Mouse (Mus musculus): ENCODE results near the gene Vps18. TPM values are rescaled to one million over a fixed set of nuclear protein-coding genes. Genes with fewer than 3 reads are reported as not detected.

The Vps18 gene
- polyA plus RNA-seq, 1 experiment from 2014 or later, result 28.2 TPM

DNA sequence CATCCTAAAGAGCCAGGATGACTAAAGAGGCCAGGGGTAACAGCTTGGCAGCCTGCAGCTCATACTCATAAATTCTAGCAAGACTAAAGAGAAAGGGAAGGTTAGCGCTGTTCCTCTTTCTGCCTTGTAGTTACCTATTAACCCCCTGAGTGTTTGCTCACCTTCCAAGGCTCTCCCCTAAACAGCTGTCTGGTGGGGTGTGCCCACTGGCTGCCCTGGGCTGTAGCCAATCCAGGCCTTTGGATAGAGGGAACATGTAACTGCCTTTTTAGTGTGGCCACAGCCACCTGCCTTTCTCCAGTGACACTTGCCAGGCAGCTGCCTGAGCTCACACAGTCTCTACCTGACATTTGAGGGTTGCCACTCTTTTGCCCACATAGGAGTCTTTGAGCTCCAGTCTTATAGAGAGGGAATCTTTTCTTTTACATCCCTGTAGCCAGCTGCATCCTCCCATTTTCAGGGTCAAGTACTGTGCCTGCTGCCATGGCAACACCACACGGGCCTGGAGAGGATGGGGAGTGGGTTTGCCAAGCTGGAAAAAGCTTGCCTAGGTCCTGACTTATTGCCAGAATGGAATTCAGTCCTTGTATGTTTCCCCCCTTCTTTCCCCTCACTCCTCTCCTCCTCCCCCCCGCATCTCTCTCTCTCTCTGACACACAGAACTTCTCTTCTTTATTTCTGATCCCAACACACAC lies 40.7 kb downstream of the Vps18 start:
- 41% methylated on average over 3 of the region's 3 CpGs for WGBS
- Histone ChIP-seq H3K4me1 (ENCODE audit: control insufficient read depth, insufficient read depth, low read depth, low read length) (peaks cover 34% of the 10 kb centered on the region), H3K9me3 (ENCODE audit: control insufficient read depth, low read length) (no peaks in the 10 kb centered on the region), H3K4me2 (ENCODE audit: low read length) (no peak overlapping the region), H3K27ac (ENCODE audit: low read depth, low read length) (peak overlapping the region; percentile 27; the same call in 1 of the 2 replicates), H3K36me3 (ENCODE audit: control insufficient read depth, insufficient read depth, low read length) (no peaks in the 10 kb centered on the region), H3K27me3 (replicated peaks; ENCODE audit: control insufficient read depth, insufficient read depth, low read length) (peaks cover 46% of the 10 kb centered on the region), H3K4me3 (ENCODE audit: low read length) (no peak overlapping the region), H3K9ac (ENCODE audit: low read depth, low read length) (no peak overlapping the region)
- ATAC-seq, result peak; percentile 35; the same call in 1 of the 2 replicates

DNA sequence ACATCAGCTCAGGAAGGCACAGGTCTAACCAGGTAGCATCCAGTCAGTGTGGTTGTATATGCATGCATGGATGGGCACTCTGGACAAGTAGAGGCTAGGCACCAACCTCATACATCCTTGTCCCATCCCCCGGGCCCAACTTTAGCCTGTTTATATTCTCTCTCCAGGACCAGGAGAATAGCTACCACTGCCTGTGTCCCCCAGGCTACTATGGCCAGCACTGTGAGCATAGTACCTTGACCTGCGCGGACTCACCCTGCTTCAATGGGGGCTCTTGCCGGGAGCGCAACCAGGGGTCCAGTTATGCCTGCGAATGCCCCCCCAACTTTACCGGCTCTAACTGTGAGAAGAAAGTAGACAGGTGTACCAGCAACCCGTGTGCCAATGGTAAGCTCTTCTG lies 42.3 kb downstream of the Vps18 start:
- Histone ChIP-seq H3K4me3 (ENCODE audit: low read length) (no peak overlapping the region), H3K36me3 (ENCODE audit: control insufficient read depth, insufficient read depth, low read length) (no peaks in the 10 kb centered on the region), H3K9ac (ENCODE audit: low read depth, low read length) (no peak overlapping the region), H3K9me3 (ENCODE audit: control insufficient read depth, low read length) (no peaks in the 10 kb centered on the region), H3K27me3 (replicated peaks; ENCODE audit: control insufficient read depth, insufficient read depth, low read length) (peaks cover 42% of the 10 kb centered on the region), H3K27ac (ENCODE audit: low read depth, low read length) (no peak overlapping the region), H3K4me1 (ENCODE audit: control insufficient read depth, insufficient read depth, low read depth, low read length) (peaks cover 19% of the 10 kb centered on the region), H3K4me2 (ENCODE audit: low read length) (no peak overlapping the region)
- WGBS, result 93% methylated on average over 8 of the region's 8 CpGs
- no peak for ATAC-seq

DNA sequence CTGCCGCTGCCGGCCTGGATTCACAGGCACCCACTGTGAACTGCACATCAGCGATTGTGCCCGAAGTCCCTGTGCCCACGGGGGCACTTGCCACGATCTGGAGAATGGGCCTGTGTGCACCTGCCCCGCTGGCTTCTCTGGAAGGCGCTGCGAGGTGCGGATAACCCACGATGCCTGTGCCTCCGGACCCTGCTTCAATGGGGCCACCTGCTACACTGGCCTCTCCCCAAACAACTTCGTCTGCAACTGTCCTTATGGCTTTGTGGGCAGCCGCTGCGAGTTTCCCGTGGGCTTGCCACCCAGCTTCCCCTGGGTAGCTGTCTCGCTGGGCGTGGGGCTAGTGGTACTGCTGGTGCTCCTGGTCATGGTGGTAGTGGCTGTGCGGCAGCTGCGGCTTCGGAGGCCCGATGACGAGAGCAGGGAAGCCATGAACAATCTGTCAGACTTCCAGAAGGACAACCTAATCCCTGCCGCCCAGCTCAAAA lies 43.7 kb downstream of the Vps18 start:
- Histone ChIP-seq H3K27me3 (replicated peaks; ENCODE audit: control insufficient read depth, insufficient read depth, low read length) (peaks cover 42% of the 10 kb centered on the region), H3K27ac (ENCODE audit: low read depth, low read length) (no peak overlapping the region), H3K9ac (ENCODE audit: low read depth, low read length) (no peak overlapping the region), H3K4me2 (ENCODE audit: low read length) (no peak overlapping the region), H3K4me1 (ENCODE audit: control insufficient read depth, insufficient read depth, low read depth, low read length) (peaks cover 11% of the 10 kb centered on the region), H3K4me3 (ENCODE audit: low read length) (no peak overlapping the region), H3K9me3 (ENCODE audit: control insufficient read depth, low read length) (no peaks in the 10 kb centered on the region), H3K36me3 (ENCODE audit: control insufficient read depth, insufficient read depth, low read length) (no peaks in the 10 kb centered on the region)
- 68% methylated on average over 24 of the region's 24 CpGs for WGBS
- ATAC-seq, result no peak

DNA sequence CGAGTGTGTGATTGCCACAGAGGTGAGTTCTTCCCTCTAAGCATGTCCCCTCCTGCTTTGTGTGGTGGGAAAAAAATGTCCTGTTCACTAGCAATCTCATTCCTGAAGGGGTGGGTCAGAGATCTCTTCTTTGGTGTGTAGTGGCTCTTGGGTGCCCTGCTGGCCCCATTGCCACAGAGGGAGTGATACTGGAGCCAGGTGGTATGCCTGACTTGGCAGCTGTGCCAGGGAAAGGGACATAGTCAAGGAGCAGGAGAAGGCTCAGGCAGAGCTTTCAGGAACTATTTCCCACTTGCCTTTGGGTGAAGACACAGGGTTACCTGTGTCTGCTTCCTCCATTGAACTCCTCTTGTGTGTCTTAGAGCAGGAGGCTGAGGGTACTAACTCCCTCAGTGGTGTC lies 45.6 kb downstream of the Vps18 start:
- Histone ChIP-seq H3K27ac (ENCODE audit: low read depth, low read length) (no peak overlapping the region), H3K4me3 (ENCODE audit: low read length) (no peak overlapping the region), H3K4me2 (ENCODE audit: low read length) (no peak overlapping the region), H3K4me1 (ENCODE audit: control insufficient read depth, insufficient read depth, low read depth, low read length) (peaks cover 14% of the 10 kb centered on the region), H3K9ac (ENCODE audit: low read depth, low read length) (no peak overlapping the region), H3K9me3 (ENCODE audit: control insufficient read depth, low read length) (no peaks in the 10 kb centered on the region), H3K36me3 (ENCODE audit: control insufficient read depth, insufficient read depth, low read length) (no peaks in the 10 kb centered on the region), H3K27me3 (replicated peaks; ENCODE audit: control insufficient read depth, insufficient read depth, low read length) (peaks cover 29% of the 10 kb centered on the region)
- 65% methylated on average over 1 of the region's 1 CpGs for WGBS
- ATAC-seq, result no peak

DNA sequence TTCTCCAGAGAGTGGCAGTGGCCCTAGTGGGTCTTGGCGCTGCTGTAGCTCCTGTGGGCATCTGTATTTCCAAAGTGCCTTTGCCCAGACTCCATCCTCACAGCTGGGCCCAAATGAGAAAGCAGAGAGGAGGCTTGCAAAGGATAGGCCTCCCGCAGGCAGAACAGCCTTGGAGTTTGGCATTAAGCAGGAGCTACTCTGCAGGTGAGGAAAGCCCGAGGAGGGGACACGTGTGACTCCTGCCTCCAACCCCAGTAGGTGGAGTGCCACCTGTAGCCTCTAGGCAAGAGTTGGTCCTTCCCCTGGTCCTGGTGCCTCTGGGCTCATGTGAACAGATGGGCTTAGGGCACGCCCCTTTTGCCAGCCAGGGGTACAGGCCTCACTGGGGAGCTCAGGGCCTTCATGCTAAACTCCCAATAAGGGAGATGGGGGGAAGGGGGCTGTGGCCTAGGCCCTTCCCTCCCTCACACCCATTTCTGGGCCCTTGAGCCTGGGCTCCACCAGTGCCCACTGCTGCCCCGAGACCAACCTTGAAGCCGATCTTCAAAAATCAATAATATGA lies 46.5 kb downstream of the Vps18 start:
- Histone ChIP-seq H3K27me3 (replicated peaks; ENCODE audit: control insufficient read depth, insufficient read depth, low read length) (peaks cover 22% of the 10 kb centered on the region), H3K9ac (ENCODE audit: low read depth, low read length) (no peak overlapping the region)
- 68% methylated on average over 7 of the region's 7 CpGs for WGBS

DNA sequence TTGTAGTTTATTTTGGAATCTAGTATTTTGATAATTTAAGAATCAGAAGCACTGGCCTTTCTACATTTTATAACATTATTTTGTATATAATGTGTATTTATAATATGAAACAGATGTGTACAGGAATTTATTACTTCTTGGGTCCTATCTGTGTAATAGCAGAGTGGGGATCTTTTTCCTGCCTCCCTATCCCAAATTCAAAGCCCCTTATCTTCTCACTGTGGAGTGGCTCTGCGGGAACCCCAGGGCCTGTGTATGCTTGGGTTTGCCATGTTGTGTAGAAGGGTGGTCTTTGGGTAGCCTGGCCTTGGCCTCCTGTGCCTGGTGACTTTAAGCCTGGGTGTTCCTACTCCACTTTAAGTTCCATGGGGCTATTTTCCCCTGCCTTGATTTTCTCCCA lies 47.0 kb downstream of the Vps18 start:
- Histone ChIP-seq H3K36me3 (ENCODE audit: control insufficient read depth, insufficient read depth, low read length) (no peaks in the 10 kb centered on the region), H3K9ac (ENCODE audit: low read depth, low read length) (no peak overlapping the region), H3K27ac (ENCODE audit: low read depth, low read length) (no peak overlapping the region), H3K27me3 (replicated peaks; ENCODE audit: control insufficient read depth, insufficient read depth, low read length) (peaks cover 18% of the 10 kb centered on the region), H3K9me3 (ENCODE audit: control insufficient read depth, low read length) (no peaks in the 10 kb centered on the region), H3K4me2 (ENCODE audit: low read length) (no peak overlapping the region), H3K4me3 (ENCODE audit: low read length) (no peak overlapping the region), H3K4me1 (ENCODE audit: control insufficient read depth, insufficient read depth, low read depth, low read length) (peaks cover 9% of the 10 kb centered on the region)
- ATAC-seq, result no peak
- WGBS, result 83% methylated on average over 1 of the region's 1 CpGs

More for the DNA sequence above, 46.5 kb downstream of the Vps18 start:
- Histone ChIP-seq H3K4me3 (ENCODE audit: low read length) (no peak overlapping the region), H3K36me3 (ENCODE audit: control insufficient read depth, insufficient read depth, low read length) (no peaks in the 10 kb centered on the region), H3K9me3 (ENCODE audit: control insufficient read depth, low read length) (no peaks in the 10 kb centered on the region), H3K4me1 (ENCODE audit: control insufficient read depth, insufficient read depth, low read depth, low read length) (peaks cover 9% of the 10 kb centered on the region), H3K4me2 (ENCODE audit: low read length) (no peak overlapping the region), H3K27ac (ENCODE audit: low read depth, low read length) (no peak overlapping the region)
- no peak for ATAC-seq

DNA sequence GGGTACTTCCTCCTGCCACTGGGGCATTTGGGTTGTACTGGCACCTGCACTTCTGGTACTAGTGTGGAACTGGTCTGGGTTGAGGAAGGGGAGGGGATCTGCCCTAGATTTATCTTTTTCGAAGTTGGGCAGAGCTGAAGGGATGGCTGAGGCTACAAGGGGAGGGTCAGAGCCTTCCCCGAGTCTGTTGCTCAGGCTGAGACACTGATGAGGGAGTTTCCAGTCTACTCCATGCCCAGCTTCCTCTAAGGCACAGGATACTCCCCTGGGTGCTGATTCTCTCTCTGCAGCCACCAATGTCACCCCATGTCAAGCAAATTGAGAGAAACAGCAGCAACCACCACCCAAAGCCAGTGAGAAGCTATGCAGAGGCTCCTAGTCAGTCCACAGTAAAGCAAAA lies 47.5 kb downstream of the Vps18 start:
- peaks cover 9% of the 10 kb centered on the region for H3K4me1 ChIP-seq (ENCODE audit: control insufficient read depth, insufficient read depth, low read depth, low read length)
- H3K9me3 ChIP-seq (ENCODE audit: control insufficient read depth, low read length), result no peaks in the 10 kb centered on the region
- no peaks in the 10 kb centered on the region for H3K36me3 ChIP-seq (ENCODE audit: control insufficient read depth, insufficient read depth, low read length)
- 73% methylated on average over 2 of the region's 2 CpGs for WGBS
- peaks cover 13% of the 10 kb centered on the region for H3K27me3 ChIP-seq (replicated peaks; ENCODE audit: control insufficient read depth, insufficient read depth, low read length)
- no peak overlapping the region for H3K9ac ChIP-seq (ENCODE audit: low read depth, low read length)
- H3K27ac ChIP-seq (ENCODE audit: low read depth, low read length), result no peak overlapping the region
- ATAC-seq, result no peak
- no peak overlapping the region for H3K4me3 ChIP-seq (ENCODE audit: low read length)
- H3K4me2 ChIP-seq (ENCODE audit: low read length), result no peak overlapping the region

DNA sequence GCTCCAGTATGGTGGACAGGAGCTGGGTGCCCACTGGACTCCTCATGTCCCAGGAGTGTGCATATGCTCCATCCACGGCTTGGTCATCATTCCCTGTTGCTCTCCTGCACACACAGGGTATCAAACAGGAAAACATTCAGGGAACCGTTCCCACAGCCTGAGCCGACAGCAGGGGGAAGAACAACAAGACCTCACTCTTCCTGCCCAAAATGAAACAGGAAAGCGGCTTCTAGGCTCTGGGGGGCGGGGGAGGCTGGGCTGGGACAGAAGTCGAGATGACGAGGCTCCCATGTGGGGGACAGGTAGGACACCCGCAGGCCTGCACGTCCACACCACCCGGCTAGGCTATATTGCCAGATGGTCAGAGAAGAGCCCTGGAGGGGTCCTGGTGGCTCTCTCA lies 47.9 kb downstream of the Vps18 start:
- no peak overlapping the region for H3K4me3 ChIP-seq (ENCODE audit: low read length)
- no peak overlapping the region for H3K9ac ChIP-seq (ENCODE audit: low read depth, low read length)
- WGBS, result 62% methylated on average over 10 of the region's 10 CpGs
- no peak overlapping the region for H3K4me2 ChIP-seq (ENCODE audit: low read length)
- peak overlapping the region; percentile 51 for H3K27ac ChIP-seq (ENCODE audit: low read depth, low read length)
- H3K27me3 ChIP-seq (replicated peaks; ENCODE audit: control insufficient read depth, insufficient read depth, low read length), result peaks cover 9% of the 10 kb centered on the region; the same call in 1 of the 2 replicates
- H3K36me3 ChIP-seq (ENCODE audit: control insufficient read depth, insufficient read depth, low read length), result no peaks in the 10 kb centered on the region
- H3K9me3 ChIP-seq (ENCODE audit: control insufficient read depth, low read length), result no peaks in the 10 kb centered on the region
- peaks cover 9% of the 10 kb centered on the region for H3K4me1 ChIP-seq (ENCODE audit: control insufficient read depth, insufficient read depth, low read depth, low read length)
- ATAC-seq, result no peak

DNA sequence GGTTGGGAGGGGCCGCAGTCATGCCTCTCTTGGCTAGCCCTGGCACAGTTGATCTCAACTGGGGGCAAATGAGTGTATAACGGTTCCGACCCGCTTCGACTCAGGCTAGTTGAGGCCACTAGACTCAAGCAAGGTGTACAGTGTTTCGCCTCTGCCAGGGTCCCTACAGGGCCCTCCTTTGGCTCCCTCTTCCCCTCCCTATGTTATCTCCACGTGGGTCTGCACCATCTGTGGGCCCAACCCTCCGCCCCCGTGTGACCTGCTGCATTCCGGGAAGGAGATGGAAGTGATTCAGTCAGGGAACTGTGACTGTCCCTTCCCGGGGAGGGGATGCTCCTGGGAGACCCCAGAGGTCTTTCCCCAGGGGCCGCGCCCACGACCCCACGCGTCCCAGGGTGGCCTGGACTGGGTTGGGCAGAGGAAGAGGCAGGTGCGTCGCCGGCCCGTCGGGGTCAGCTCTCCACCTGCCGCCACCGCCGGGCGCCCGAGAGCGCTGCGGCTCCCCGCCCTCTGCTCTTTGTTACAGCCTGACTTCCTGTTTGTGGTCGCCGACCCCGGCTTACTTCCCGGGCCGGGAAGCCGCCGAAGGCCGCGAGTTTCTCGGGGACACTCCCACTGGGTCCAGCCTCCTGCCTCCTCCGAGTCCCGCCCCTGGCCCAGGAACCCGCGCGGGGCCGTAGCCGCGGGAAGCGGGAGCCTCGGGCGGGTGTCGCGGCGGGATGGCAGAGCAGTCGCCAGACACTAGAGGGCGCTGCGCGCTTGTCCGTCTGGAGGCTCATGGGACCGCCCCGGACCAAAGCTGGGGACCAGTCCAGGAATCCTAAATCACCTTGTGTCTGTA lies 49.1 kb downstream of the Vps18 start:
- peaks cover 9% of the 10 kb centered on the region for H3K4me1 ChIP-seq (ENCODE audit: control insufficient read depth, insufficient read depth, low read depth, low read length)
- H3K36me3 ChIP-seq (ENCODE audit: control insufficient read depth, insufficient read depth, low read length), result no peaks in the 10 kb centered on the region
- peak overlapping the region; percentile 70 for H3K27ac ChIP-seq (ENCODE audit: low read depth, low read length)
- no peaks in the 10 kb centered on the region for H3K9me3 ChIP-seq (ENCODE audit: control insufficient read depth, low read length)
- peak overlapping the region; percentile 65 for H3K4me3 ChIP-seq (ENCODE audit: low read length)
- 0 out of 2 replicates have a peak, but pooled peaks cover 2% of the 10 kb centered on the region for H3K27me3 ChIP-seq (replicated peaks; ENCODE audit: control insufficient read depth, insufficient read depth, low read length)
- peak; percentile 88 for ATAC-seq
- WGBS, result 6% methylated on average over 50 of the region's 60 CpGs
- peak overlapping the region; percentile 88 for H3K9ac ChIP-seq (ENCODE audit: low read depth, low read length)
- peak overlapping the region; percentile 95 for H3K4me2 ChIP-seq (ENCODE audit: low read length)
